17 mouse cellular contexts compared by ENCODE assay signal in the genomic region with DNA sequence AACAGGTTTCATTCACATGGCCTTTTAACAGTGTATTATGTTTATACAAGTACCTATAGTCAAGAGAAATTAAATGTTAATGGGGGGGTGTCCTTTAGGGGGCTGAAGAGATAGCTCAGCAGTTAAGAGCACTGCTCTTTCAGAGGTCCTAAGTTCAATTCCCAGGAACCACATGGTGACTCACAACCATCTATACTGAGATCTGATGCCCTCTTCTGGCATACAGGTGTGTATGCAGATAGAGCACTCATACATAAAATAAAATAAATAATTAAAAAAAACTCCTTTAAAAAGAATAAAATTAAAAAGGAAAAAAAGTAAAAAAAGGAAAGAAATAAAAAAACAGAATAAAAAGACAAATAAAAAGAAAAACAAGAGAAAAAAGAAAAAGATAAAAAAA.
A peak's percentile ranks its signal among the peaks of the same experiment; 100 is the strongest.
DNase-seq lines count a peak whose midpoint lies in the region; TF ChIP-seq lines count a peak whose summit lies in the region.
"Had no signal": no experiment of that assay in that cellular context is flagged by ENCODE, and none has a peak within 500 bp of the region (broad histone marks: within the 10 kb centered on the region; RNA-seq: fewer than 3 reads in every experiment).

No protein-coding gene starts in this region.

- H3K27me3 ChIP-seq in thymus, adult 2 months (ENCODE audit: control insufficient read depth, insufficient read depth, low read length), result no peaks in the 10 kb centered on the region

- H3K4me3 ChIP-seq in layer of hippocampus, adult 2 months, result no peak overlapping the region
- no peak overlapping the region for H3K4me3 ChIP-seq in thymus, adult 2 months (ENCODE audit: control insufficient read depth, insufficient read depth, low read length)
- H3K4me3 ChIP-seq: erythroblast, embryonic 14.5 days; midbrain, embryonic 10.5 days had no signal

- DNase-seq in embryo, embryonic 10 days (ENCODE audit: low spot score), result peak; percentile 21
- DNase-seq in embryo, embryonic 11 days, result no peak
- no peak for DNase-seq in layer of hippocampus, adult 2 months (ENCODE audit: low spot score in 2 of 2)
- no peak for DNase-seq in layer of hippocampus, adult 18-20 months (ENCODE audit: low spot score in 2 of 2)
- DNase-seq in thymus, postnatal 14 days, result peak; percentile 9
- no peak for DNase-seq in thymus, adult 2 months
- no peak for DNase-seq in cerebellum, adult 8-10 months
- DNase-seq in kidney, postnatal 10 days, result no peak
- DNase-seq: cerebellum, postnatal 10 days; gastrocnemius, postnatal 10 days; heart, postnatal 14 days; kidney, adult 8-10 months; layer of hippocampus, adult 9-11 months; lung, postnatal 36 days; right cerebral cortex, postnatal 14 days had no signal

- TF ChIP-seq POLR2A in thymus, adult 2 months (IDR thresholded peaks at IDR 0.05; ENCODE audit: control insufficient read depth, extremely low read depth, insufficient read depth, low read length, poor library complexity), result no peak

- no peaks in the 10 kb centered on the region for H3K4me1 ChIP-seq in thymus, adult 2 months (replicated peaks; ENCODE audit: control insufficient read depth, insufficient read depth, low read length)

- H3K27ac ChIP-seq in layer of hippocampus, adult 2 months, result no peak overlapping the region
- H3K27ac ChIP-seq in thymus, adult 2 months (ENCODE audit: control insufficient read depth, insufficient read depth, low read length), result no peak overlapping the region
- H3K27ac ChIP-seq: midbrain, embryonic 10.5 days had no signal

- TF ChIP-seq CTCF in layer of hippocampus, adult 2 months (conservative IDR thresholded peaks at IDR 0.05), result peak; percentile 63
- no peak for TF ChIP-seq CTCF in thymus, adult 2 months (IDR thresholded peaks at IDR 0.05; ENCODE audit: borderline replicate concordance, control insufficient read depth, extremely low read depth, insufficient read depth, low read length, poor library complexity)

- no peaks in the 10 kb centered on the region for H3K36me3 ChIP-seq in thymus, adult 2 months (ENCODE audit: control insufficient read depth, insufficient read depth, low read length)

Comparison
In these comparisons a context has a peak if more than half of its experiments do, and no peak if none do; other contexts are left out.
1. DNase-seq: peak in embryo, embryonic 10 days (single experiment) and thymus, postnatal 14 days (single experiment); none in embryo, embryonic 11 days (single experiment), layer of hippocampus, adult 2 months (0 of 2), layer of hippocampus, adult 18-20 months (0 of 2), thymus, adult 2 months (single experiment), cerebellum, adult 8-10 months (single experiment) and kidney, postnatal 10 days (single experiment).